Mouse (Mus musculus): ENCODE measurements around the gene Mgll.

DNA sequence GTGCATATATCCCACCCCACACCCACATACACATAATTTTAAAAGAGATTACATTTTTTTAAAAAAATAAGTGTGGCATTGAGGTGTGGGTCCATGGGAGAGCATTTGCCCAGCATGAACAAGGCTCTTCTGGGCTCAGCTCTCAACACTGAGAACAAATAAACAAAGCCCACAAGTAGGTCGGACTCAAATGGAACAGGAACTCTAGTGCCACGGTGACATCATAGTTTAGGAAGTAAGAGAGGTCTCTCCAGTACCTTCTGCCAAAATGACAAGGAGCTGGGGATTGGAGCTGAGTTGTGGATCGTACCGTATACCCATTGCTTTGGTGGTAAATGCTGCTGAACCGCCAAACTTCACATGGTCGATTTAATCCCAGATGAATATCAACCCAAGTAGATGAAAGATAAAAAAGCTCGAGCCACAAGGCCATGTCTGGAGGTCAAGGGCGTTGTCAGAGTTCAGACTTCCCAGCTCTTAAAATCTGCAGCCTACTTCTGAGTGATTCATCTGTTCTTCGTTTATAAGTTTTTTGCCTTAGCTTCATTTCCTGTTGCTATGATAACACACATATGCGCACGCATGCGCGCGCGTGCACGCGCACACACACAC lies 80.9 kb downstream of the Mgll start:
- TF ChIP-seq GATA1 (IDR thresholded peaks at IDR 0.05; ENCODE audit: low read length): no peak
- no peak for TF ChIP-seq TAL1 (IDR thresholded peaks at IDR 0.05; ENCODE audit: low read length)

Measured in erythroblast, embryonic 14.5 days (primary cell).